Mouse (Mus musculus) effector memory CD4-positive, alpha-beta T cell, adult 7 months (primary cell): ENCODE data around the gene Snrpd3. TPM values are rescaled to one million over a fixed set of nuclear protein-coding genes. Genes with fewer than 3 reads are reported as not detected.

Experiments used
- polyA plus RNA-seq: library from polyadenylated mRNA; unstranded; fragments of 100-300 nt; shearing (Covaris generic); gene quantifications from one replicate; pipeline ENCODE4 v1.2.1, GENCODE M21; 2017

Snrpd3 gene
- polyA plus RNA-seq: 134 TPM

GRCm38 (mm10) chr10:75517073-75517757, at the start of gene Snrpd3:
Snrpd3 (plus strand) TSS chr10:75517551.

GRCm38 (mm10) chr10:75517758-75518143, 400 bp downstream of the Snrpd3 start, which contains the start of gene Gucd1:
Gucd1 (minus strand) TSS chr10:75517972.

GRCm38 (mm10) chr10:75559676-75560548, 42.6 kb downstream of the Snrpd3 start, which contains the start of gene Lrrc75b:
Lrrc75b (minus strand) TSS chr10:75560330.

GRCm38 (mm10) chr10:75561071-75561654, 43.8 kb downstream of the Snrpd3 start, which contains the start of gene Ggt1:
Ggt1 (plus strand) TSS chr10:75561604.

Other genes starting within 250 kb of the Snrpd3 start
- gene Adora2a, start 200.7 kb upstream of the Snrpd3 start, polyA plus RNA-seq: 131 TPM
- gene Upb1, start 116.4 kb upstream of the Snrpd3 start, polyA plus RNA-seq: 0.84 TPM
- 18.4 TPM for gene Gucd1, start 421 bp downstream of the Snrpd3 start, polyA plus RNA-seq
- gene Lrrc75b, start 42.8 kb downstream of the Snrpd3 start, polyA plus RNA-seq: 3.1 TPM
- gene Ggt1, start 44.1 kb downstream of the Snrpd3 start, polyA plus RNA-seq: 15.6 TPM
- gene Ggt5, start 71.8 kb downstream of the Snrpd3 start, polyA plus RNA-seq: 3.8 TPM
- gene Susd2, start 126.5 kb downstream of the Snrpd3 start, polyA plus RNA-seq: 6.2 TPM
- 45.6 TPM for gene Cabin1, start 246.8 kb downstream of the Snrpd3 start, polyA plus RNA-seq